Mouse (Mus musculus): ENCODE measurements around the gene Gnptg. TPM values are rescaled to one million over a fixed set of nuclear protein-coding genes. Genes with fewer than 3 reads are reported as not detected.
"Not testable (repeated sequence)": the region's sequence is repeated elsewhere in the genome, so short reads cannot be mapped to it uniquely, and the experiment has no call there.

Gnptg gene
- polyA plus RNA-seq, 1 experiment from 2014 or later: 85.5 TPM

DNA sequence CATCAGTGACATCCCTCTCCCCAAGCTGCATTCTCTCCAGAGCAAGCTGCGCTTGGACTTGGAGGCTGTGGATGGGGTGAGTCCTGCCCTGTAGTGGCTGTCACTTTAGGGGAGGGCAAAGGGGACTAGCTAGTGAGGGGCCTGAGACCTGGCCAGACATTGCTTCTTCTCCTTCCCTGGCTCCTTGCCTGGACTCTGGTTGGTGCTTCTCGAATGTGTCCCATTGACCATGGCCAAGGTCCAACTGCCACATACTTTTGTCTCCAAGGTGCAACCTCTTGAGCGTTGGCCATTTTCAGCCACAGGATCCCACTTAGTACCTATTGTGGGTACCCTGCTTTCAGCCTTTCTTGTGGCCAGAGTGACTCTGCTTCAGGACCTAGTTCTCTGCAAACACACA, 9.2 kb downstream of the Gnptg start:
- H3K4me1 ChIP-seq: no peaks in the 10 kb centered on the region
- no peaks in the 10 kb centered on the region for H3K27me3 ChIP-seq
- H3K9ac ChIP-seq (replicated peaks): no peak overlapping the region
- WGBS: 85% methylated on average over 3 of the region's 3 CpGs
- no peak overlapping the region for H3K27ac ChIP-seq (replicated peaks)
- ATAC-seq (replicated peaks): no peak
- H3K4me3 ChIP-seq: no peak overlapping the region
- H3K36me3 ChIP-seq: peaks cover 27% of the 10 kb centered on the region
- no peak overlapping the region for H3K4me2 ChIP-seq (replicated peaks)
- no peaks in the 10 kb centered on the region for H3K9me3 ChIP-seq

GRCm38 (mm10) chr17:25230014-25230655, 9.8 kb downstream of the Gnptg start:
- H3K9me3 ChIP-seq; H3K27me3 ChIP-seq; H3K9ac ChIP-seq (replicated peaks); H3K27ac ChIP-seq (replicated peaks); H3K4me2 ChIP-seq (replicated peaks); H3K4me1 ChIP-seq; H3K4me3 ChIP-seq: not testable (repeated sequence)
- ATAC-seq (replicated peaks): 0 out of 2 replicates have a peak, but pooled peaks have one; percentile 30
- peaks cover 21% of the 10 kb centered on the region for H3K36me3 ChIP-seq
- 77% methylated on average over 17 of the region's 17 CpGs for WGBS

- H3K4me2 ChIP-seq (replicated peaks): no peak overlapping the region
- no peak overlapping the region for H3K9ac ChIP-seq (replicated peaks)
- H3K36me3 ChIP-seq: peaks cover 12% of the 10 kb centered on the region
- no peaks in the 10 kb centered on the region for H3K9me3 ChIP-seq
- no peaks in the 10 kb centered on the region for H3K4me1 ChIP-seq
- H3K27me3 ChIP-seq: no peaks in the 10 kb centered on the region
- no peak overlapping the region for H3K4me3 ChIP-seq
- ATAC-seq (replicated peaks): no peak
- WGBS: 86% methylated on average over 5 of the region's 5 CpGs
- no peak overlapping the region for H3K27ac ChIP-seq (replicated peaks)
Observed at GRCm38 (mm10) chr17:25227991-25228390, 11.9 kb downstream of the Gnptg start.

DNA sequence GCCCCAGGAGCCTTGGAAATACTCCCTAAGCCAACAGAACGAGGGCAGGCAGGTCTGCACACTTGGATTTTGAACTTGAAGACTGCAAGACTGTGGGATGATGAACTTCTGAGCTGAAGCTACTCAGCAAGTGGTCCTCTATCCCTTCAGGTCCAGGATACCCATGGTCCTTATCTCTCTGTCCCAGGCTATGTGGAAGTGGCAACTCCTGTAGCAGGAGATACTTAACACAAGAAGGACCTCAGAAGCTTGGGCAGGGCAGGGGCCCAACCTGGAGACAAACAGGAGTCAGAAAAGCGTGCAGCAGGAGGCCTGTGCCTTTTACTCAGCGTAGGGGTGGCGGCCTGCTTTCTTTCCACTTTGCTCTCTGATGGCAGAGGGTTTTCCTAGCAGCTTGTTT, 14.3 kb downstream of the Gnptg start:
- no peaks in the 10 kb centered on the region for H3K9me3 ChIP-seq
- peaks cover 11% of the 10 kb centered on the region for H3K4me1 ChIP-seq
- peaks cover 3% of the 10 kb centered on the region for H3K36me3 ChIP-seq
- no peak overlapping the region for H3K4me3 ChIP-seq
- no peak for ATAC-seq (replicated peaks)
- H3K27ac ChIP-seq (replicated peaks): no peak overlapping the region
- 89% methylated on average over 4 of the region's 4 CpGs for WGBS
- H3K27me3 ChIP-seq: no peaks in the 10 kb centered on the region
- H3K4me2 ChIP-seq (replicated peaks): no peak overlapping the region
- no peak overlapping the region for H3K9ac ChIP-seq (replicated peaks)

DNA sequence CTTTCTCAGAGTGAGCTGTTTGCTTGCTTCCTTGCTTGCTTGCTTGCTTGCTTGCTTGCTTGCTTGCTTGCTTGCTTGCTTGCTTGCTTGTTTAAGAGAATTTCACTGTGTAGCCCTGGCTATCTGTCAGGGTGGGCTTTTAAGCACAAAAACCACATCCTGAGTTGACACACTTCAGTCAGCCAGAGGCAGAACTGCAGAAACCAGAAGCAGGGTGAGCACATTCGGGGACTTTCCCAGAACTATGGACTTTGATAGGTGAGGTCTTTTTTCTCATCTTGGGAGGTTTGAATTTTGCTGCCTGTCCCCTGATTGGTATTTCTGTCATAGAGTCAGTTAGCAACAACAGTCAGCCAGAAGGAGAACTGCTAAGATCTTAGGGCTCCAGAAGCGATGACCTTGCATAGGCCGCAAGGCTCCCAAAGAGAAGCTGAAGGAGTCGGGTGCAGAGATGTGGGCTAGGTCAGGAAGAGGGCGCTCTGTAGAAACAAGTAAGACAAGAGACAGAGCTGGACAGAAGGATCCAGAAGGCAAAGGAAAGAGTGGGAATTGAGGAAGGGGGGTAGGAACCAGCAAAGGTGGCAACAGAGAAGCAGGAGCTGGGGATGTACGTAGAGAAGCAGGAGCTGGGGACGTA, 15.2 kb downstream of the Gnptg start:
- 92% methylated on average over 7 of the region's 7 CpGs for WGBS
- ATAC-seq (replicated peaks): no peak

DNA sequence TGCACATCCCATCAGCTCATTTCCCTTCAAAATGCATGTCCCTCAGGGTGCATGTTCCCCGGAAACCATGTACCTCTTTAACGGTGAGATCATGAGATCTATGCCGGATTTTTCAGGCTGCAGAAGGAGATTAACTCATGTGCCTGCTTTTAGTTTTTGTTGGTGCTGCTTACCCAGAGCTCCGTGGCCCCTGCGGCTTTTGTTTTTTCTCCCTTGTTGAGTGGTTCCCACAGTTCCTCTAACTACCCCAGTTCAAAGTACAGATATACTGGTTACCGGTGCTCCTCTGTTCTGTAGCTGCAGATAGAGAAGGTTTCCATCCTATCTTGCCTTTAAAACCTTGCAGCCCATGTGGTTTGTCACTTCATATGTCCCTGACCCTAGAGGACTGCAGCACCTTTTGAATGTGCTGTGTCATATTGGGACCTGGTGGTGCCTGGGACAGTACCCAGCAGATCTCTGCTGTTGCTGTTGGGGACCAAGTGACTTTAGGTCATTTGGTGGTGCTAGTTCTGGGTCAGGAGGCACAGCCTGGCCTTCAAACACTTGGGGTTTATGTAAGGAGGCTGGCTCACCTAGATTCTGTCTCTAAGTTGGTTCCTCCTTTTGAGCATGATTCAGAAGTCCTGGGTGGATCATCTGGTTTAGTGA, 16.8 kb downstream of the Gnptg start:
- H3K4me1 ChIP-seq: peaks cover 11% of the 10 kb centered on the region
- no peak for ATAC-seq (replicated peaks)
- H3K4me3 ChIP-seq: peak overlapping the region; percentile 20; the same call in 1 of the 2 replicates
- H3K4me2 ChIP-seq (replicated peaks): peak overlapping the region; percentile 61; the same call in 1 of the 2 replicates
- WGBS: 33% methylated on average over 6 of the region's 6 CpGs
- no peak overlapping the region; the same call in 1 of the 2 replicates for H3K9ac ChIP-seq (replicated peaks)
- H3K27ac ChIP-seq (replicated peaks): no peak overlapping the region
- H3K36me3 ChIP-seq: peaks cover 13% of the 10 kb centered on the region; the same call in 1 of the 2 replicates
- no peaks in the 10 kb centered on the region for H3K9me3 ChIP-seq
- H3K27me3 ChIP-seq: no peaks in the 10 kb centered on the region

More for the DNA sequence above, 15.2 kb downstream of the Gnptg start:
- no peaks in the 10 kb centered on the region for H3K9me3 ChIP-seq
- no peak overlapping the region for H3K4me2 ChIP-seq (replicated peaks)
- H3K4me3 ChIP-seq: no peak overlapping the region
- H3K27me3 ChIP-seq: no peaks in the 10 kb centered on the region
- H3K4me1 ChIP-seq: peaks cover 11% of the 10 kb centered on the region
- no peaks in the 10 kb centered on the region for H3K36me3 ChIP-seq
- no peak overlapping the region for H3K9ac ChIP-seq (replicated peaks)
- no peak overlapping the region for H3K27ac ChIP-seq (replicated peaks)

- H3K4me3 ChIP-seq: peak overlapping the region; percentile 37
- not testable (repeated sequence) for H3K9ac ChIP-seq (replicated peaks); H3K27me3 ChIP-seq; H3K9me3 ChIP-seq; H3K27ac ChIP-seq (replicated peaks)
- WGBS: 10% methylated on average over 14 of the region's 28 CpGs
- ATAC-seq (replicated peaks): peak; percentile 88
- H3K36me3 ChIP-seq: peaks cover 16% of the 10 kb centered on the region
- H3K4me1 ChIP-seq: peaks cover 11% of the 10 kb centered on the region
- peak overlapping the region; percentile 61 for H3K4me2 ChIP-seq (replicated peaks)
Observed at GRCm38 (mm10) chr17:25222504-25222940, 17.4 kb downstream of the Gnptg start.

- no peaks in the 10 kb centered on the region for H3K27me3 ChIP-seq
- peaks cover 21% of the 10 kb centered on the region for H3K36me3 ChIP-seq
- peak overlapping the region; percentile 25; the same call in 1 of the 2 replicates for H3K27ac ChIP-seq (replicated peaks)
- peaks cover 11% of the 10 kb centered on the region for H3K4me1 ChIP-seq
- peak; percentile 80 for ATAC-seq (replicated peaks)
- H3K4me3 ChIP-seq: peak overlapping the region; percentile 37
- H3K9me3 ChIP-seq: no peaks in the 10 kb centered on the region
- peak overlapping the region; percentile 47; the same call in 1 of the 2 replicates for H3K9ac ChIP-seq (replicated peaks)
- peak overlapping the region; percentile 61 for H3K4me2 ChIP-seq (replicated peaks)
- WGBS: 2% methylated on average over 16 of the region's 30 CpGs
Observed at GRCm38 (mm10) chr17:25221821-25222503, 18.0 kb downstream of the Gnptg start.

GRCm38 (mm10) chr17:25220746-25221145, 19.2 kb downstream of the Gnptg start:
- H3K27me3 ChIP-seq: no peaks in the 10 kb centered on the region
- no peak overlapping the region for H3K9ac ChIP-seq (replicated peaks)
- no peaks in the 10 kb centered on the region for H3K9me3 ChIP-seq
- no peak overlapping the region for H3K27ac ChIP-seq (replicated peaks)
- ATAC-seq (replicated peaks): no peak
- WGBS: 91% methylated on average over 1 of the region's 1 CpGs
- H3K4me3 ChIP-seq: no peak overlapping the region
- H3K36me3 ChIP-seq: peaks cover 30% of the 10 kb centered on the region
- peaks cover 11% of the 10 kb centered on the region for H3K4me1 ChIP-seq
- no peak overlapping the region for H3K4me2 ChIP-seq (replicated peaks)

GRCm38 (mm10) chr17:25219492-25220295, 20.2 kb downstream of the Gnptg start:
- Histone ChIP-seq H3K4me3 (no peak overlapping the region), H3K36me3 (peaks cover 41% of the 10 kb centered on the region), H3K27ac (replicated peaks) (no peak overlapping the region), H3K9me3 (no peaks in the 10 kb centered on the region), H3K9ac (replicated peaks) (no peak overlapping the region), H3K4me1 (peaks cover 11% of the 10 kb centered on the region), H3K27me3 (no peaks in the 10 kb centered on the region), H3K4me2 (replicated peaks) (no peak overlapping the region)
- ATAC-seq (replicated peaks): no peak
- WGBS: 92% methylated on average over 15 of the region's 15 CpGs

- no peak for ATAC-seq (replicated peaks)
- peaks cover 48% of the 10 kb centered on the region for H3K36me3 ChIP-seq
Observed at GRCm38 (mm10) chr17:25218967-25219366, 21.0 kb downstream of the Gnptg start.

More at GRCm38 (mm10) chr17:25218967-25219366, 21.0 kb downstream of the Gnptg start:
- Histone ChIP-seq H3K9me3 (no peaks in the 10 kb centered on the region), H3K27me3 (no peaks in the 10 kb centered on the region), H3K4me3 (no peak overlapping the region), H3K27ac (replicated peaks) (no peak overlapping the region), H3K9ac (replicated peaks) (no peak overlapping the region), H3K4me1 (peaks cover 11% of the 10 kb centered on the region), H3K4me2 (replicated peaks) (no peak overlapping the region)
- 90% methylated on average over 9 of the region's 9 CpGs for WGBS
